37 mouse cellular contexts compared by ENCODE assay signal in genomic region chr11:108367046-108367445, GRCm38 (mm10). TPM values are rescaled to one million over a fixed set of nuclear protein-coding genes. Genes with fewer than 3 reads are reported as not detected.
DNase-seq lines count a peak whose midpoint lies in the region; ATAC-seq and TF ChIP-seq lines count a peak whose summit lies in the region.
"Had no signal": no experiment of that assay in that cellular context is flagged by ENCODE, and none has a peak within 500 bp of the region (broad histone marks: within the 10 kb centered on the region; RNA-seq: fewer than 3 reads in every experiment).

No protein-coding gene starts in this region.

- H3K27me3 ChIP-seq in embryonic facial prominence, embryonic 14.5 days (replicated peaks; ENCODE audit: control insufficient read depth, insufficient read depth, low read length) = no peaks in the 10 kb centered on the region
- no peaks in the 10 kb centered on the region for H3K27me3 ChIP-seq in embryonic facial prominence, embryonic 10.5 days (replicated peaks; ENCODE audit: low read depth, poor library complexity, severe bottlenecking)
- H3K27me3 ChIP-seq in myocyte (ENCODE audit: control insufficient read depth, insufficient read depth, insufficient read length) = no peaks in the 10 kb centered on the region
- H3K27me3 ChIP-seq: embryonic facial prominence, embryonic 13.5 days; kidney, embryonic 15.5 days; neural tube, embryonic 13.5 days had no signal

- TF ChIP-seq CTCF in embryonic fibroblast, embryonic 13.5 days (IDR thresholded peaks at IDR 0.05; ENCODE audit: borderline replicate concordance, insufficient read depth, low read length) = no peak

- WGBS in embryonic facial prominence, embryonic 14.5 days = 58% methylated on average over 1 of the region's 1 CpGs
- 79% methylated on average over 1 of the region's 1 CpGs for WGBS in embryonic facial prominence, embryonic 10.5 days

- no peak for ATAC-seq in embryonic facial prominence, embryonic 14.5 days (ENCODE audit: low read depth)
- no peak for ATAC-seq in megakaryocyte-erythroid progenitor cell, adult 5-6 weeks (replicated peaks; ENCODE audit: low FRiP score, low TSS enrichment, poor library complexity, severe bottlenecking)
- ATAC-seq: CD4-positive, CD25-positive, alpha-beta regulatory T cell, adult 4 months; forebrain, embryonic 14.5 days; hindbrain, embryonic 16.5 days; liver, embryonic 12.5 days; liver, postnatal 0 days; midbrain, embryonic 16.5 days had no signal

- H3ac ChIP-seq in myocyte (ENCODE audit: control insufficient read depth, insufficient read length) = no peak overlapping the region

- H3K4me1 ChIP-seq in embryonic facial prominence, embryonic 14.5 days (ENCODE audit: control insufficient read depth, insufficient read depth, low read length) = 0 out of 2 replicates have a peak, but pooled peaks cover 7% of the 10 kb centered on the region
- peaks cover 14% of the 10 kb centered on the region for H3K4me1 ChIP-seq in embryonic facial prominence, embryonic 10.5 days
- peaks cover 22% of the 10 kb centered on the region for H3K4me1 ChIP-seq in embryonic fibroblast, embryonic 13.5 days (ENCODE audit: control insufficient read depth, insufficient read depth, low read length)
- H3K4me1 ChIP-seq: neural tube, embryonic 13.5 days had no signal

- no peak overlapping the region for H3K9ac ChIP-seq in embryonic facial prominence, embryonic 14.5 days (ENCODE audit: low read depth, low read length)
- H3K9ac ChIP-seq: embryonic facial prominence, embryonic 13.5 days; kidney, embryonic 15.5 days; liver, embryonic 12.5 days; liver, postnatal 0 days; neural tube, embryonic 13.5 days had no signal

- H3K4me2 ChIP-seq in embryonic facial prominence, embryonic 14.5 days (ENCODE audit: low read depth, low read length) = no peak overlapping the region
- peak overlapping the region; percentile 42 for H3K4me2 ChIP-seq in myocyte (ENCODE audit: low read depth)
- H3K4me2 ChIP-seq: embryonic facial prominence, embryonic 13.5 days; kidney, embryonic 15.5 days; liver, embryonic 12.5 days; midbrain, embryonic 11.5 days; neural tube, embryonic 13.5 days had no signal

- H3K36me3 ChIP-seq in embryonic facial prominence, embryonic 14.5 days (ENCODE audit: control insufficient read depth, insufficient read depth, low read length) = no peaks in the 10 kb centered on the region
- H3K36me3 ChIP-seq in embryonic facial prominence, embryonic 10.5 days (replicated peaks) = no peaks in the 10 kb centered on the region
- H3K36me3 ChIP-seq in myocyte (ENCODE audit: control insufficient read depth, insufficient read depth) = no peaks in the 10 kb centered on the region
- H3K36me3 ChIP-seq: embryonic facial prominence, embryonic 13.5 days; kidney, embryonic 15.5 days; liver, embryonic 12.5 days; neural tube, embryonic 13.5 days had no signal

- DNase-seq in embryonic facial prominence, embryonic 14.5 days (ENCODE audit: low spot score) = peak; percentile 40
- DNase-seq in embryonic facial prominence, embryonic 10.5 days (ENCODE audit: low spot score) = no peak
- DNase-seq in Muller cell, postnatal 12 days (ENCODE audit: inconsistent ontology term) = peak; percentile 22
- no peak for DNase-seq in ovary, postnatal 14 days (ENCODE audit: low spot score)
- DNase-seq in spleen, postnatal 14 days (ENCODE audit: low spot score in 2 of 2) = no peak
- DNase-seq: adrenal gland, postnatal 10 days; cerebellum, adult 9-10 months; cerebellum, postnatal 36 days; embryo, embryonic 11 days; gastrocnemius, postnatal 36 days; heart, postnatal 14 days; kidney, adult 18-20 months; kidney, postnatal 36 days; layer of hippocampus, postnatal 36 days; left cerebral cortex, postnatal 4 days; liver, postnatal 0 days; lung, postnatal 36 days; right cerebral cortex, postnatal 25 days; thymus, adult 2 months; thymus, postnatal 36 days had no signal

- H3K27ac ChIP-seq in embryonic facial prominence, embryonic 14.5 days (replicated peaks; ENCODE audit: low read depth, low read length) = no peak overlapping the region
- H3K27ac ChIP-seq in embryonic facial prominence, embryonic 10.5 days (replicated peaks) = no peak overlapping the region
- H3K27ac ChIP-seq in embryonic fibroblast, embryonic 13.5 days (ENCODE audit: insufficient read depth, low read length) = peak overlapping the region; percentile 55
- H3K27ac ChIP-seq: embryonic facial prominence, embryonic 13.5 days; kidney, embryonic 15.5 days; layer of hippocampus, adult 2 months; liver, embryonic 12.5 days; neural tube, embryonic 13.5 days; stomach, postnatal 0 days had no signal

- no peak for TF ChIP-seq POLR2A in embryonic fibroblast, embryonic 13.5 days (IDR thresholded peaks at IDR 0.05; ENCODE audit: low read depth, low read length)
- no peak for TF ChIP-seq POLR2A in myocyte (IDR thresholded peaks at IDR 0.05; ENCODE audit: insufficient read length, low read depth)

- H3K9me3 ChIP-seq in embryonic facial prominence, embryonic 14.5 days (ENCODE audit: control insufficient read depth, low read length) = no peaks in the 10 kb centered on the region
- no peaks in the 10 kb centered on the region for H3K9me3 ChIP-seq in embryonic facial prominence, embryonic 10.5 days
- H3K9me3 ChIP-seq: embryonic facial prominence, embryonic 13.5 days; kidney, embryonic 15.5 days; liver, embryonic 12.5 days; neural tube, embryonic 13.5 days had no signal

- H3K4me3 ChIP-seq in embryonic facial prominence, embryonic 14.5 days (ENCODE audit: low read depth, low read length) = no peak overlapping the region
- no peak overlapping the region for H3K4me3 ChIP-seq in embryonic facial prominence, embryonic 10.5 days
- no peak overlapping the region for H3K4me3 ChIP-seq in embryonic fibroblast, embryonic 13.5 days (ENCODE audit: insufficient read depth, low read length)
- H3K4me3 ChIP-seq in myocyte = no peak overlapping the region
- H3K4me3 ChIP-seq: embryonic facial prominence, embryonic 13.5 days; kidney, embryonic 15.5 days; layer of hippocampus, adult 2 months; liver, embryonic 12.5 days; neural tube, embryonic 13.5 days had no signal

- no peaks in the 10 kb centered on the region for H3K79me2 ChIP-seq in myocyte (ENCODE audit: control insufficient read depth, insufficient read depth)

TF ChIP-seq in myocyte, 11 proteins besides CTCF, POLR2A, EP300 and RAD21:
- TF ChIP-seq MAX (IDR thresholded peaks at IDR 0.05; ENCODE audit: low read depth) (no peak), USF1 (IDR thresholded peaks at IDR 0.05; ENCODE audit: low read depth) (no peak), REST (IDR thresholded peaks at IDR 0.05; ENCODE audit: insufficient read depth, insufficient read length) (no peak), TCF12 (IDR thresholded peaks at IDR 0.05; ENCODE audit: insufficient read depth, poor library complexity, severe bottlenecking) (no peak), E2F4 (IDR thresholded peaks at IDR 0.05; ENCODE audit: insufficient read depth) (no peak), SRF (IDR thresholded peaks at IDR 0.05; ENCODE audit: control insufficient read depth, insufficient read length, low read depth) (no peak), POLR2AphosphoS2 (IDR thresholded peaks at IDR 0.05; ENCODE audit: insufficient read length, low read depth) (no peak), TCF3 (IDR thresholded peaks at IDR 0.05; ENCODE audit: insufficient read length, low read depth) (no peak), MYOG (IDR thresholded peaks at IDR 0.05; ENCODE audit: control insufficient read depth in 1 of 3, insufficient read depth in 1 of 3, insufficient read length in 2 of 3, low read depth in 2 of 3) (no peak), MYOD1 (IDR thresholded peaks at IDR 0.05; ENCODE audit: control insufficient read depth in 1 of 3, insufficient read length in 2 of 3, low read depth in 2 of 3) (no peak), CEBPB (IDR thresholded peaks at IDR 0.05; ENCODE audit: insufficient read depth, poor library complexity, severe bottlenecking) (no peak)
TF ChIP-seq in myocyte: peak in this region for 0.

RNA-seq across cellular contexts. Expression of gene Prkca, which starts 23.3 kb away (rescaled TPM):
- polyA plus RNA-seq in embryonic facial prominence, embryonic 14.5 days (2014; fragmentation: Nextera tagmentation; extraction: Ambion mirVana) = 12.4 and 13.5 TPM in 2 replicates
- polyA plus RNA-seq in embryonic facial prominence, embryonic 10.5 days (2016; fragmentation: Nextera tagmentation; extraction: Ambion mirVana) = 3.4 TPM in 2 replicates
- 43.2 and 45.5 TPM in 2 replicates for polyA plus RNA-seq in embryonic fibroblast, embryonic 13.5 days (2011; ENCODE audit: insufficient read length, low read depth, missing spikeins)
- polyA plus RNA-seq in myocyte (2012; fragmentation: generic; extraction: Trizol) = 15.3 TPM
- 9.6 and 11.4 TPM in 2 replicates for total RNA-seq in megakaryocyte-erythroid progenitor cell, adult 5-6 weeks (2014; fragmentation: Nextera tagmentation)
- 4.9 and 8.2 TPM in 2 replicates for total RNA-seq in megakaryocyte-erythroid progenitor cell, adult 5-6 weeks (2017)

RNA-seq across cellular contexts. Expression of gene Apoh, which starts 23.9 kb away (rescaled TPM):
- polyA plus RNA-seq in embryonic facial prominence, embryonic 14.5 days (2014; fragmentation: Nextera tagmentation; extraction: Ambion mirVana) = 0.14 TPM in 1 of 2 replicates, not detected in the other
- polyA plus RNA-seq in embryonic facial prominence, embryonic 10.5 days (2016; fragmentation: Nextera tagmentation; extraction: Ambion mirVana) = not detected in 2 replicates
- not detected in 2 replicates for polyA plus RNA-seq in embryonic fibroblast, embryonic 13.5 days (2011; ENCODE audit: insufficient read length, low read depth, missing spikeins)
- polyA plus RNA-seq in myocyte (2012; fragmentation: generic; extraction: Trizol) = 0.25 TPM
- total RNA-seq in megakaryocyte-erythroid progenitor cell, adult 5-6 weeks (2014; fragmentation: Nextera tagmentation) = not detected in 2 replicates
- not detected in 2 replicates for total RNA-seq in megakaryocyte-erythroid progenitor cell, adult 5-6 weeks (2017)
- total RNA-seq: heart, adult 8-10 months; heart, postnatal 14 days; left cerebral cortex, postnatal 4 days had no signal
- polyA plus RNA-seq: CD4-positive, CD25-positive, alpha-beta regulatory T cell, adult 4 months; forebrain, embryonic 14.5 days; heart, embryonic 14.5 days; intestine, embryonic 14.5 days; midbrain, embryonic 11.5 days had no signal

RNA-seq across cellular contexts. Expression of gene Cep112, which starts 57.9 kb away (rescaled TPM):
- polyA plus RNA-seq in embryonic facial prominence, embryonic 14.5 days (2014; fragmentation: Nextera tagmentation; extraction: Ambion mirVana) = 17.4 and 18.5 TPM in 2 replicates
- 9.0 and 11.0 TPM in 2 replicates for polyA plus RNA-seq in embryonic facial prominence, embryonic 10.5 days (2016; fragmentation: Nextera tagmentation; extraction: Ambion mirVana)
- polyA plus RNA-seq in embryonic fibroblast, embryonic 13.5 days (2011; ENCODE audit: insufficient read length, low read depth, missing spikeins) = 8.8 and 9.2 TPM in 2 replicates
- 0.43 TPM for polyA plus RNA-seq in myocyte (2012; fragmentation: generic; extraction: Trizol)
- 0.11 TPM in 1 of 2 replicates, not detected in the other for total RNA-seq in megakaryocyte-erythroid progenitor cell, adult 5-6 weeks (2014; fragmentation: Nextera tagmentation)
- total RNA-seq in megakaryocyte-erythroid progenitor cell, adult 5-6 weeks (2017) = 0.69 TPM in 1 of 2 replicates, not detected in the other

Comparison
In these comparisons a context has a peak if more than half of its experiments do, and no peak if none do; other contexts are left out.
1. DNase-seq: peak in embryonic facial prominence, embryonic 14.5 days (single experiment) and Muller cell, postnatal 12 days (single experiment); none in embryonic facial prominence, embryonic 10.5 days (single experiment), ovary, postnatal 14 days (single experiment) and spleen, postnatal 14 days (0 of 2).